In genomic region chr10:127590256-127590655, GRCm38 (mm10) we compare ENCODE assay signal across 14 mouse cellular contexts. TPM values are rescaled to one million over a fixed set of nuclear protein-coding genes. Genes with fewer than 3 reads are reported as not detected.
A peak's percentile ranks its signal among the peaks of the same experiment; 100 is the strongest.
DNase-seq lines count a peak whose midpoint lies in the region; ATAC-seq and TF ChIP-seq lines count a peak whose summit lies in the region.
"Had no signal": no experiment of that assay in that cellular context is flagged by ENCODE, and none has a peak within 500 bp of the region (broad histone marks: within the 10 kb centered on the region; RNA-seq: fewer than 3 reads in every experiment).

No protein-coding gene starts in this region.

- peaks cover 14% of the 10 kb centered on the region for H3K4me1 ChIP-seq in bone marrow, adult 2 months (ENCODE audit: control insufficient read depth, insufficient read depth, low read length)
- H3K4me1 ChIP-seq: midbrain, embryonic 13.5 days had no signal

- H3K4me3 ChIP-seq in layer of hippocampus, adult 2 months, result no peak overlapping the region
- H3K4me3 ChIP-seq in bone marrow, adult 2 months (replicated peaks; ENCODE audit: control insufficient read depth, low read depth, low read length), result no peak overlapping the region
- H3K4me3 ChIP-seq: hindbrain, embryonic 13.5 days; midbrain, embryonic 13.5 days; neural tube, embryonic 15.5 days had no signal

- no peak for TF ChIP-seq CTCF in layer of hippocampus, adult 2 months (conservative IDR thresholded peaks at IDR 0.05)
- no peak for TF ChIP-seq CTCF in bone marrow, adult 2 months (IDR thresholded peaks at IDR 0.05; ENCODE audit: control insufficient read depth, insufficient read depth, low read length)

- DNase-seq in layer of hippocampus, adult 2 months (ENCODE audit: low spot score in 2 of 2), result no peak
- DNase-seq in layer of hippocampus, adult 9-10 months (ENCODE audit: low spot score), result no peak
- peak; percentile 56 for DNase-seq in thymus, postnatal 4 days
- DNase-seq in adrenal gland, postnatal 14 days, result no peak
- DNase-seq in right cerebral cortex, postnatal 10 days (ENCODE audit: low spot score in 2 of 2), result no peak
- DNase-seq: cerebellum, postnatal 14 days; lung, embryonic 14.5 days; right cerebral cortex, postnatal 25 days had no signal

- TF ChIP-seq POLR2A in bone marrow, adult 2 months (IDR thresholded peaks at IDR 0.05; ENCODE audit: borderline replicate concordance, control insufficient read depth, low read depth, low read length), result no peak

- H3K27ac ChIP-seq in layer of hippocampus, adult 2 months, result peak overlapping the region; percentile 67; the same call in 1 of the 2 replicates
- H3K27ac ChIP-seq in bone marrow, adult 2 months (ENCODE audit: control insufficient read depth, insufficient read depth, low read depth, low read length, poor library complexity), result peak overlapping the region; percentile 46
- H3K27ac ChIP-seq: hindbrain, embryonic 13.5 days; midbrain, embryonic 13.5 days; neural tube, embryonic 15.5 days had no signal

- 23% methylated on average over 12 of the region's 12 CpGs for WGBS in bone marrow, adult 2 months

- ATAC-seq in megakaryocyte, adult 5-6 weeks (ENCODE audit: poor library complexity, severe bottlenecking), result peak; percentile 60
- ATAC-seq: activated CD4-positive, CD25-positive, alpha-beta regulatory T cell, adult 4 months; midbrain, embryonic 13.5 days had no signal

RNA-seq across cellular contexts. Expression of gene Lrp1, which starts 30.7 kb away (rescaled TPM):
- total RNA-seq in layer of hippocampus, adult 2 months (2021), result 100 to 1,000 TPM; 288 to 310 TPM
- polyA plus RNA-seq in bone marrow, adult 2 months (2011; ENCODE audit: insufficient read depth, insufficient read length, low replicate concordance, missing spikeins), result 23.5 and 48.3 TPM in 2 replicates
- total RNA-seq in megakaryocyte, adult 5-6 weeks (2015), result 85.5 and 104 TPM in 2 replicates
- total RNA-seq in megakaryocyte, adult 5-6 weeks (2017), result 62.4 and 72.2 TPM in 2 replicates
- 138 and 201 TPM in 2 replicates for total RNA-seq in adrenal gland, postnatal 14 days (2021)

RNA-seq across cellular contexts. Expression of gene Stat6, which starts 52.5 kb away (rescaled TPM):
- 1 to 10 TPM; 6.4 to 6.7 TPM for total RNA-seq in layer of hippocampus, adult 2 months (2021)
- polyA plus RNA-seq in bone marrow, adult 2 months (2011; ENCODE audit: insufficient read depth, insufficient read length, low replicate concordance, missing spikeins), result 31.6 and 60.1 TPM in 2 replicates
- total RNA-seq in megakaryocyte, adult 5-6 weeks (2015), result 82.5 and 89.6 TPM in 2 replicates
- 120 and 128 TPM in 2 replicates for total RNA-seq in megakaryocyte, adult 5-6 weeks (2017)
- total RNA-seq in adrenal gland, postnatal 14 days (2021), result 75.0 and 89.4 TPM in 2 replicates

RNA-seq across cellular contexts. Expression of gene Nxph4, which starts 55.9 kb away (rescaled TPM):
- total RNA-seq in layer of hippocampus, adult 2 months (2021), result 1 to 10 TPM; 1.2 to 1.6 TPM
- polyA plus RNA-seq in bone marrow, adult 2 months (2011; ENCODE audit: insufficient read depth, insufficient read length, low replicate concordance, missing spikeins), result not detected in 2 replicates
- not detected in 2 replicates for total RNA-seq in megakaryocyte, adult 5-6 weeks (2015)
- not detected in 2 replicates for total RNA-seq in megakaryocyte, adult 5-6 weeks (2017)
- total RNA-seq in adrenal gland, postnatal 14 days (2021), result 7.4 and 8.0 TPM in 2 replicates
- polyA plus RNA-seq: activated CD4-positive, CD25-positive, alpha-beta regulatory T cell, adult 4 months had no signal
